Mouse (Mus musculus): Measurements from ENCODE around the gene Gabrg1. TPM values are rescaled to one million over a fixed set of nuclear protein-coding genes. Genes with fewer than 3 reads are reported as not detected.

Gene Gabrg1
- under 1 TPM in 2 of 4 experiments, not detected in 2; 0.11 to 0.31 TPM for total RNA-seq (2022)

GRCm38 (mm10) chr5:70842192-70843095 lies at the start of gene Gabrg1:
Gene Gabrg1 (minus strand): TSS chr5:70842617.
- no peak for DNase-seq (ENCODE audit: low spot score in 2 of 2)

- no peak for DNase-seq (ENCODE audit: low spot score in 2 of 2)
Observed at GRCm38 (mm10) chr5:70884026-70884425, 41.6 kb upstream of the Gabrg1 start.

- DNase-seq (ENCODE audit: low spot score in 2 of 2): no peak
Observed at GRCm38 (mm10) chr5:70870081-70870480, 27.7 kb upstream of the Gabrg1 start.

GRCm38 (mm10) chr5:70843096-70843734 lies 798 bp upstream of the Gabrg1 start:
- no peak for DNase-seq (ENCODE audit: low spot score in 2 of 2)

DNA sequence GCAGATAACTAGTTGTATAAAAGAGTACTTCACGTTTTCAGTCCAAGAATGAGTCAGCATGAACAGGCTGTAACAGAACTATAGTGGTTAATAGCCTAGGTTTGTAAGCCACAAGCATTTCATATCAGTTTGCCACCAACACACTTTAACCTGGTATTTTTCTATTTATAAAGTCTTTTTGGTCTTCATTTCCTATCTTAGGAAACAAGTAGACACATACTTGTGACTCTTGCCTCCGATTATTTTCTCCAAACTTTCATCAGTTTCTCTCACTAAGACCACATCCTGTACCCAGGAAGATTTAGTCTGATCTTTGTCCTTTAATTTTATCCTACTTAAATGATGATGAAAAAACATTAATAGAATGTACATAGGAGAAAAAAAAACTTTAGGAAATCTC lies 23.7 kb downstream of the Gabrg1 start:
- no peak for DNase-seq (ENCODE audit: low spot score in 2 of 2)

DNA sequence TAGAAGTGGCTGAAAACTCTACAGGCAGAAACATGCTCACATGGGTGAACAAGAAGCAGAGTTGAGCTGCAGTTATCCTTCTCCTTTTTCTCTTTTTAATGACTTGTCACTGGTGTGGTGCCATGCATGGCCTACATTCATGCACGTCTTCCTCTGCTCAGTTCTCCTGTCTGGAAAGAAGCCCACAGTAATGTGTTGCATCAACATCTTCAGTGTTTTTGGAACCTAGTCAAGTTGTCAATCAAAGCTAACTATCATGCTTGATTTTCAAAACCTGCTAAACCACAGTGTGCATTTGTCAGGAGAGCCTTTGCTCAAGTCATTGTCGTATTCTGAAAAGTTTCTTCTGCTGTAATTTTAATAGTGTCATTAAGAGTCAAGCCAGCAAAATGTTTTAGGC lies 106.3 kb downstream of the Gabrg1 start:
- DNase-seq (ENCODE audit: low spot score in 2 of 2): no peak

- no peak for DNase-seq (ENCODE audit: low spot score in 2 of 2)
Observed at GRCm38 (mm10) chr5:70704361-70704760, 138.1 kb downstream of the Gabrg1 start.
